Mouse (Mus musculus): ENCODE data around the gene Arhgap29.

The Arhgap29 gene

GRCm38 (mm10) chr3:122009818-122010217, 57.5 kb downstream of the Arhgap29 start:
- DNase-seq (ENCODE audit: inconsistent ontology term) = no peak

DNA sequence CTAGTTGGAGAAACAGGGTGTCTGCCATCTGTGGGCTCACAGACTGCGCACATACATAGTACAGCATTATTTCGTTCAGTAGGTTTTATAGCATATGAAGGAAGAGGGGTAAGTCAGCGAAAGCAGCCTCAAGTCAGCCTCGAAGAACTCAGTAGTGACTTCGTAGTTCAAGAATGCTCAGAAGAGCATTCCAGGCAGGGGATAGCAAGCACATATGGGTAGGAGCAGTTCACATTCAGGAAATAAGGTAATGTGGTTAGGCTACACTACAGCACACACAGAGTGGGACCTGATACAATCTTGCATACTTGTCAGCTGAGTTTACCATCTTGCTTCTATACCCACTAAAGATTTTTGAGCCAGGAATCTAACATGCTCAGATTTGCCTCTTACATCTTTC, 58.0 kb downstream of the Arhgap29 start:
- DNase-seq (ENCODE audit: inconsistent ontology term) = no peak

GRCm38 (mm10) chr3:122012464-122012863, 60.1 kb downstream of the Arhgap29 start:
- no peak for DNase-seq (ENCODE audit: inconsistent ontology term)

- DNase-seq (ENCODE audit: inconsistent ontology term) = no peak
These were observed 66.1 kb downstream of the Arhgap29 start for GRCm38 (mm10) chr3:122018421-122018820.

- DNase-seq (ENCODE audit: inconsistent ontology term) = no peak
These were observed 66.8 kb downstream of the Arhgap29 start for GRCm38 (mm10) chr3:122019159-122019558.

GRCm38 (mm10) chr3:122021029-122021652, 68.8 kb downstream of the Arhgap29 start:
- DNase-seq (ENCODE audit: inconsistent ontology term) = no peak

GRCm38 (mm10) chr3:122022355-122022754, 70.0 kb downstream of the Arhgap29 start:
- DNase-seq (ENCODE audit: inconsistent ontology term) = no peak

GRCm38 (mm10) chr3:122026676-122027075, 74.3 kb downstream of the Arhgap29 start:
- peak; percentile 21 for DNase-seq (ENCODE audit: inconsistent ontology term)

GRCm38 (mm10) chr3:122027776-122028175, 75.4 kb downstream of the Arhgap29 start:
- no peak for DNase-seq (ENCODE audit: inconsistent ontology term)

- DNase-seq (ENCODE audit: inconsistent ontology term) = peak; percentile 87
These were observed 81.0 kb downstream of the Arhgap29 start for GRCm38 (mm10) chr3:122033248-122033837.

- DNase-seq (ENCODE audit: inconsistent ontology term) = peak; percentile 15
These were observed 81.9 kb downstream of the Arhgap29 start for GRCm38 (mm10) chr3:122034240-122034639.

GRCm38 (mm10) chr3:122035092-122035491, 82.8 kb downstream of the Arhgap29 start:
- DNase-seq (ENCODE audit: inconsistent ontology term) = no peak

GRCm38 (mm10) chr3:122040522-122040921, 88.2 kb downstream of the Arhgap29 start:
- no peak for DNase-seq (ENCODE audit: inconsistent ontology term)

GRCm38 (mm10) chr3:122043102-122043501, 90.8 kb downstream of the Arhgap29 start:
- peak; percentile 14 for DNase-seq (ENCODE audit: inconsistent ontology term)

- DNase-seq (ENCODE audit: inconsistent ontology term) = peak; percentile 35
These were observed 91.6 kb downstream of the Arhgap29 start, which contains the start of gene Abca4 for GRCm38 (mm10) chr3:122043799-122044547. Gene Abca4, plus strand, starts transcription at chr3:122044443.

GRCm38 (mm10) chr3:122046187-122046620, 93.9 kb downstream of the Arhgap29 start:
- peak; percentile 87 for DNase-seq (ENCODE audit: inconsistent ontology term)

- DNase-seq (ENCODE audit: inconsistent ontology term) = peak; percentile 42
These were observed 95.1 kb downstream of the Arhgap29 start for GRCm38 (mm10) chr3:122047402-122047801.

DNA sequence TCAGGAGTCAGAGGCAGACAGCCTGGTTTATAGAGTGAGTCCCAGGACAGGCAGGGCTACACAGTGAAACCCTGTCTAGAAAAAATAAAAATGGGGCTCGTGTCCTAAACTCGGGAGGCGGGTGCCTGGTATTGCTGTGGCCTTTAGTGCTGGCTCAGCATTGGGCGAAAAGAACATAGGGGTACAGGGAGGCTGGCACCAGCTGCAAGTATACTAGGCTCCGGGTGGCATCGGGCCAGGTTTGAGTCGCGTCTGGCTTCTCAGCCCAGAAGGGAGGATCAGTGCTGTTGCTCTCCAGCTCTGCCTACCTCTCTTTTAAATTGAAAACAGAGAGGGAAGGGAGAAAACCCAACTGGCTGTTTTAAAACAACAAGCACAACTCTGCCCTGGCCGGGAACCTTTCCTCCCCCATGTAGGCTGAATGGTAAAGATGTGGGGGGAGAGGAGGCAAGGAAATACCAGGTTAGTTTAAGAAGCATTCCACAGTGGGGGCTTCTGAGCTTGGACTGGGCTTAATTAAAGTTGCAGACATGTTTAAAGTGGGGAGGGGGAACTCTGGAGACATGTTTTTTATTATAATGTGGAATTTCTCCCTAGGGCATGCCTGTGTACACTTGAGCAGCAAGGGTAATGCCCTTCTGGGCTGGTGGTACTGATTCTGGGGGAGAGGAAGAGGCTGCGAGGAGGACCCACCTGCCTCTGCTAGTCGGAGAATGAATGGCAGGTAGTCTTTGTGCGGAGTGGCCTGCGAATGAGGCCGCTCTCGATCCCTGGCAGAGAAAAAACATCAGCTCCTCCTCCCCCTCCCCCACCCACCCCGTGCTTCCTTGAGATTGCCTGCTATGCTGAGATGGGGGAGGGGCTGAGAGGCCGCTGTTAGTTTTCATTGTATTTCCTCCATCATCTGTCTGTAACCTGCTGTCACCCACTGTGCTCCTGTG, 95.8 kb downstream of the Arhgap29 start:
- peak; percentile 55 for DNase-seq (ENCODE audit: inconsistent ontology term)

GRCm38 (mm10) chr3:122049158-122049557, 96.8 kb downstream of the Arhgap29 start:
- DNase-seq (ENCODE audit: inconsistent ontology term) = peak; percentile 7

- no peak for DNase-seq (ENCODE audit: inconsistent ontology term)
These were observed 106.3 kb downstream of the Arhgap29 start for GRCm38 (mm10) chr3:122058439-122059198.

- no peak for DNase-seq (ENCODE audit: inconsistent ontology term)
These were observed 110.2 kb downstream of the Arhgap29 start for GRCm38 (mm10) chr3:122062586-122062985.
